Mouse (Mus musculus): ENCODE measurements around the gene Nupr1.

DNA sequence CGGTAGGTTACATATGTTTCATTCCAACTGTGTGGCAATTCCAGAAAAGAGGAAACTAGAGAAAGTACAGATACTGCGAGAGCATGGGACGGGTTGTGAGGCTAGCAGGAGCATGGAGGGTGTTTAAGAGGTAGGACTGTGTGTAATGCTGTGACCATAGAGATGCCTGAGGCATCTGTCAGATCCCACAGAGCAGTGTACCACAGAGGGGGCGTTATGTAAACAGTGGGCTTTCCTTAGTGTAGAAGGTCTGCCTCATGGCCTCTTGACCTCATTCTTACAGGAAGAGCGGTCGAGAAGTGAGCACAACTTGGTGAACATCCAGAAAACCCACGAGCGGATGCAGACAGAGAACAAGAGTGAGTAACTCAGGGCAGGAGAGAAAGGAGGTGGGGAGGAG is 33.0 kb upstream of the Nupr1 start:
- no peak for TF ChIP-seq FLI1 (IDR thresholded peaks at IDR 0.05; ENCODE audit: low read length)
- TF ChIP-seq GATA1 (IDR thresholded peaks at IDR 0.05; ENCODE audit: borderline replicate concordance, low read length) = no peak
